Mouse (Mus musculus) CD4-positive, CD25-positive, alpha-beta regulatory T cell, adult 4 months (primary cell): ENCODE data around the gene Gm20831. TPM values are rescaled to one million over a fixed set of nuclear protein-coding genes. Genes with fewer than 3 reads are reported as not detected.
"Not testable (repeated sequence)": the region's sequence is repeated elsewhere in the genome, so short reads cannot be mapped to it uniquely, and the experiment has no call there.

Experiments used
- ATAC-seq: one replicate; pipeline ENCODE4 v1.8.0; 2017
- polyA plus RNA-seq, 2 experiments: library from polyadenylated mRNA; unstranded; fragments of 100-300 nt; shearing (Covaris generic); gene quantifications; one replicate each; pipeline ENCODE4 v1.2.1; 2017

Gm20831 gene
- polyA plus RNA-seq, result not detected

- not testable (repeated sequence) for ATAC-seq
These were observed at the start of gene Gm20831, which contains the start of gene Gm20772 for GRCm38 (mm10) chrY:17874441-17874840. TSS of gene Gm20831 (plus strand) at chrY:17874741. TSS of gene Gm20772 (plus strand) at chrY:17874741.

DNA sequence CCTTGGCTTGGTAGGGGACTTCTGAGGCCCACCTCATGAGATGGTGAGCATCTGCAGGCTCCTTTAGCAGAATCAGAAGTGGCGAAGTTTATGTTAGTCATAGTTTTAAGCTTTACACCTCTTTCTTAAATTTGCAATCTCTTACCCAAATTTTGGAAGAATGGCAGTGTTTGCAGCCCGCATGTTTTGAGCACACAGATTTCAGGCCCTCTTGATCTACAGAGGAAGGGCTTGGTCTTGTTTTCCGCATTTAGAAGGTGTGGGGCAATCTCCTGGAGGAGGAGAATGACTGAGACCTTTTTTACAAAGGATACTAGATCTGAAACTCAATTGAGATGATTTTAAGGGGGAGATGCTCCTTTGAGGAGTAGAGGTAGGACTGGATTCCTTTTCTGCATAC, 28.4 kb upstream of the Gm20831 start, which contains the start of gene Gm21904:
Gm21904 (minus strand) TSS at position 101 of the 400 bp plus-strand sequence.
- ATAC-seq, result not testable (repeated sequence)

DNA sequence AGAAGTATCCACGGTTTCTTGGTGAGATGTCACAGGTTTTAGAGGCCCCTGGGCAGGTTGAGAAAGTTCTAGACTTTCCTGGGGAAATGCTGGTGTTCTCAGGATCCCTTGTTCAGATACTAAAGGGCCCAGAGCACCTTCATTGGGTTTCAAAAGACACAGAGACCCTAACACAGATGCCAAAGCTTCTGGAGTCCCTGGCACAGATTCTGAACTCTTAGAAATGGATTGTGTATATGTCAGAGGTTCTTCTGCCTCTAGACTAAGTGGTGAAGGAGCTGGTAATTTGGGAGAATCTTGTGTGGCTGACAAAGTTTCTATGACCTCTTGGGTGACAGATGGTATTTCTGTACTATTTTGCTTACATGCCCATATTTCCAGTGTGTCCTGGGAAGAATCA, 62.7 kb downstream of the Gm20831 start, which contains the start of gene Srsy:
Srsy (minus strand) TSS at position 101 of the 400 bp plus-strand sequence.
- ATAC-seq, result not testable (repeated sequence)

Other genes starting within 250 kb of the Gm20831 start
- not detected for gene Gm21904, start 28.5 kb upstream of the Gm20831 start, polyA plus RNA-seq
- not detected for gene Gm20772, start within 50 bp of the Gm20831 start, polyA plus RNA-seq
- gene Srsy, start 62.6 kb downstream of the Gm20831 start, polyA plus RNA-seq, result not detected
- not detected for gene Gm21764, start 187.1 kb downstream of the Gm20831 start, polyA plus RNA-seq
- gene Ssty1, start 214.4 kb downstream of the Gm20831 start, polyA plus RNA-seq, result not detected